In the genomic region with DNA sequence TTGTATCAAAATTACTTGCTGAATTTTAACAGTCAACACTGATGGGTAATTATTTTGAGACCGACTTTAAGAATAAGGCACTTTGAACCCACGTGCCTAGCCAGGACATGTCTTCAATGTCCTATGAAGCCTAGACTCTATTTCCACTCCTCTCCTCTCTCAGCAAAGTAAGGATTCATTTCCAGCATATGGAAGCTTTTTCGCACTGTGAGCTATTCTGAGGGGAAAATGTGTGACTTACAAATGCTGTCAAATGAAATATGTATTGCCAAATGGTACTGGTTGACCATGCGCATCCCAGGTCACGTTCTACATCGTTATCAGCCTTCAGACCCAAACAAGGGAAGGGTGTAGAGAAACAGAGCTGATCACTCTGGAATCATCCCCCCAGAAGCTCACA, we compare ENCODE assay signal across 34 mouse cellular contexts. TPM values are rescaled to one million over a fixed set of nuclear protein-coding genes. Genes with fewer than 3 reads are reported as not detected.
"Had no signal": no experiment of that assay in that cellular context is flagged by ENCODE, and none has a peak within 500 bp of the region (broad histone marks: within the 10 kb centered on the region; RNA-seq: fewer than 3 reads in every experiment).

No protein-coding gene starts in this region.

- H3K4me3 ChIP-seq: limb, embryonic 10.5 days; limb, embryonic 12.5 days; limb, embryonic 13.5 days; limb, embryonic 15.5 days; liver, embryonic 12.5 days; liver, embryonic 13.5 days; liver, embryonic 15.5 days; lung, embryonic 15.5 days; megakaryocyte, embryonic 14.5 days; midbrain, embryonic 10.5 days; midbrain, embryonic 12.5 days; midbrain, embryonic 13.5 days; midbrain, embryonic 15.5 days; myocyte; neural tube, embryonic 12.5 days had no signal

- DNase-seq: left cerebral cortex, postnatal 4 days; liver, embryonic 13.5 days; lung, adult 2 months; lung, embryonic 14.5 days; lung, postnatal 10 days; lung, postnatal 14 days; lung, postnatal 36 days; lung, postnatal 4 days; midbrain, embryonic 14.5 days had no signal

- H3K9ac ChIP-seq: limb, embryonic 12.5 days; limb, embryonic 13.5 days; limb, embryonic 15.5 days; liver, embryonic 12.5 days; liver, embryonic 13.5 days; liver, embryonic 14.5 days; liver, embryonic 15.5 days; liver, postnatal 0 days; lung, embryonic 14.5 days; lung, embryonic 15.5 days; midbrain, embryonic 12.5 days; midbrain, embryonic 13.5 days; midbrain, embryonic 15.5 days; neural tube, embryonic 12.5 days had no signal

- H3K36me3 ChIP-seq: limb, embryonic 10.5 days; limb, embryonic 12.5 days; limb, embryonic 13.5 days; limb, embryonic 15.5 days; liver, embryonic 12.5 days; liver, embryonic 13.5 days; liver, embryonic 15.5 days; lung, embryonic 15.5 days; midbrain, embryonic 10.5 days; midbrain, embryonic 12.5 days; midbrain, embryonic 13.5 days; midbrain, embryonic 15.5 days; neural tube, embryonic 12.5 days had no signal

- H3K9me3 ChIP-seq: limb, embryonic 10.5 days; limb, embryonic 12.5 days; limb, embryonic 13.5 days; limb, embryonic 15.5 days; liver, embryonic 12.5 days; liver, embryonic 13.5 days; liver, embryonic 15.5 days; lung, embryonic 15.5 days; megakaryocyte, embryonic 14.5 days; midbrain, embryonic 10.5 days; midbrain, embryonic 12.5 days; midbrain, embryonic 13.5 days; midbrain, embryonic 15.5 days; neural tube, embryonic 12.5 days had no signal

- H3K27ac ChIP-seq: limb, embryonic 10.5 days; limb, embryonic 12.5 days; limb, embryonic 13.5 days; limb, embryonic 15.5 days; liver, embryonic 12.5 days; liver, embryonic 13.5 days; liver, embryonic 14.5 days; liver, embryonic 15.5 days; lung, embryonic 15.5 days; macrophage; midbrain, embryonic 10.5 days; midbrain, embryonic 12.5 days; midbrain, embryonic 13.5 days; midbrain, embryonic 15.5 days; neural tube, embryonic 12.5 days had no signal

- H3K4me1 ChIP-seq: limb, embryonic 10.5 days; limb, embryonic 12.5 days; limb, embryonic 13.5 days; limb, embryonic 15.5 days; liver, embryonic 12.5 days; liver, embryonic 13.5 days; liver, embryonic 15.5 days; lung, embryonic 15.5 days; megakaryocyte, embryonic 14.5 days; midbrain, embryonic 10.5 days; midbrain, embryonic 12.5 days; midbrain, embryonic 13.5 days; midbrain, embryonic 15.5 days; neural tube, embryonic 12.5 days had no signal

- H3K4me2 ChIP-seq: limb, embryonic 12.5 days; limb, embryonic 13.5 days; limb, embryonic 15.5 days; liver, embryonic 11.5 days; liver, embryonic 12.5 days; liver, embryonic 13.5 days; liver, embryonic 15.5 days; lung, embryonic 14.5 days; lung, embryonic 15.5 days; midbrain, embryonic 11.5 days; midbrain, embryonic 12.5 days; midbrain, embryonic 13.5 days; midbrain, embryonic 15.5 days; neural tube, embryonic 12.5 days had no signal

- H3K27me3 ChIP-seq: limb, embryonic 12.5 days; limb, embryonic 13.5 days; limb, embryonic 15.5 days; liver, embryonic 12.5 days; liver, embryonic 13.5 days; liver, embryonic 15.5 days; lung, embryonic 15.5 days; megakaryocyte, embryonic 14.5 days; midbrain, embryonic 12.5 days; midbrain, embryonic 13.5 days; midbrain, embryonic 15.5 days; neural tube, embryonic 12.5 days had no signal

- ATAC-seq: liver, embryonic 12.5 days; midbrain, embryonic 13.5 days had no signal

RNA-seq across cellular contexts. Expression of a gene that starts 23.5 kb away (rescaled TPM):
- total RNA-seq: megakaryocyte progenitor cell, adult 5-6 weeks; megakaryocyte, adult 5-6 weeks; megakaryocyte-erythroid progenitor cell, adult 5-6 weeks; monocyte, adult 5-6 weeks had no signal
- polyA plus RNA-seq: limb, embryonic 10.5 days; limb, embryonic 11.5 days; limb, embryonic 12.5 days; macrophage; myocyte; neural tube, embryonic 11.5 days had no signal
